12 mouse cellular contexts compared by ENCODE assay signal in genomic region chr4:142639340-142639733, GRCm38 (mm10).
DNase-seq lines count a peak whose midpoint lies in the region; ATAC-seq and TF ChIP-seq lines count a peak whose summit lies in the region.
"Had no signal": no experiment of that assay in that cellular context is flagged by ENCODE, and none has a peak within 500 bp of the region (broad histone marks: within the 10 kb centered on the region; RNA-seq: fewer than 3 reads in every experiment).

No protein-coding gene starts in this region.

- no peaks in the 10 kb centered on the region for H3K9me3 ChIP-seq in embryonic facial prominence, embryonic 10.5 days
- H3K9me3 ChIP-seq in forebrain, postnatal 0 days (ENCODE audit: low read length), result no peaks in the 10 kb centered on the region
- H3K9me3 ChIP-seq in midbrain, embryonic 15.5 days, result no peaks in the 10 kb centered on the region
- H3K9me3 ChIP-seq: embryonic facial prominence, embryonic 15.5 days; kidney, embryonic 15.5 days; liver, embryonic 12.5 days had no signal

- H3K4me2 ChIP-seq in forebrain, postnatal 0 days (ENCODE audit: low read depth), result peak overlapping the region; percentile 2; the same call in 1 of the 2 replicates
- peak overlapping the region; percentile 9; the same call in 1 of the 2 replicates for H3K4me2 ChIP-seq in midbrain, embryonic 15.5 days
- H3K4me2 ChIP-seq: embryonic facial prominence, embryonic 15.5 days; kidney, embryonic 15.5 days; liver, embryonic 12.5 days had no signal

- ATAC-seq in forebrain, postnatal 0 days, result peak; percentile 28
- no peak for ATAC-seq in midbrain, embryonic 15.5 days (replicated peaks)
- ATAC-seq: activated CD4-positive, CD25-positive, alpha-beta regulatory T cell, adult 4 months; liver, embryonic 12.5 days had no signal

- H3K36me3 ChIP-seq in embryonic facial prominence, embryonic 10.5 days (replicated peaks), result no peaks in the 10 kb centered on the region
- H3K36me3 ChIP-seq in forebrain, postnatal 0 days (ENCODE audit: insufficient read depth), result no peaks in the 10 kb centered on the region
- H3K36me3 ChIP-seq in midbrain, embryonic 15.5 days (replicated peaks), result no peaks in the 10 kb centered on the region
- H3K36me3 ChIP-seq: embryonic facial prominence, embryonic 15.5 days; kidney, embryonic 15.5 days; liver, embryonic 12.5 days had no signal

- WGBS in embryonic facial prominence, embryonic 10.5 days, result 75% methylated on average over 9 of the region's 9 CpGs
- WGBS in forebrain, postnatal 0 days, result 31% methylated on average over 9 of the region's 9 CpGs
- 46% methylated on average over 9 of the region's 9 CpGs for WGBS in midbrain, embryonic 15.5 days

- H3K4me3 ChIP-seq in embryonic facial prominence, embryonic 10.5 days, result no peak overlapping the region
- no peak overlapping the region for H3K4me3 ChIP-seq in forebrain, postnatal 0 days (ENCODE audit: low read depth, low read length)
- H3K4me3 ChIP-seq in midbrain, embryonic 15.5 days, result no peak overlapping the region
- H3K4me3 ChIP-seq: embryonic facial prominence, embryonic 15.5 days; kidney, embryonic 15.5 days; liver, embryonic 12.5 days had no signal

- no peak for TF ChIP-seq CTCF in forebrain, postnatal 0 days (IDR thresholded peaks at IDR 0.05; ENCODE audit: low read depth)

- peak; percentile 25 for DNase-seq in brain, adult 2 months (ENCODE audit: low read depth, low spot score)
- DNase-seq in embryonic facial prominence, embryonic 10.5 days (ENCODE audit: low spot score), result peak; percentile 32
- DNase-seq in forebrain, postnatal 0 days, result peak; percentile 18
- DNase-seq in retina, embryonic 14.5 days (ENCODE audit: low spot score), result no peak
- no peak for DNase-seq in lung, postnatal 36 days
- no peak for DNase-seq in cerebellum, adult 8-10 months
- DNase-seq: cerebellum, adult 11 months had no signal

- H3K9ac ChIP-seq in forebrain, postnatal 0 days, result 0 out of 2 replicates have a peak overlapping the region, but pooled peaks have one; percentile 10
- no peak overlapping the region for H3K9ac ChIP-seq in midbrain, embryonic 15.5 days
- H3K9ac ChIP-seq: embryonic facial prominence, embryonic 15.5 days; kidney, embryonic 15.5 days; liver, embryonic 12.5 days had no signal

- peaks cover 18% of the 10 kb centered on the region for H3K4me1 ChIP-seq in embryonic facial prominence, embryonic 10.5 days
- H3K4me1 ChIP-seq in forebrain, postnatal 0 days (ENCODE audit: insufficient read depth), result peaks cover 9% of the 10 kb centered on the region; the same call in 1 of the 2 replicates
- H3K4me1 ChIP-seq in midbrain, embryonic 15.5 days, result peaks cover 18% of the 10 kb centered on the region
- H3K4me1 ChIP-seq: liver, embryonic 12.5 days had no signal

- peak overlapping the region; percentile 76 for H3K27ac ChIP-seq in embryonic facial prominence, embryonic 10.5 days (replicated peaks)
- H3K27ac ChIP-seq in forebrain, postnatal 0 days (ENCODE audit: low read depth, low read length), result peak overlapping the region; percentile 64
- H3K27ac ChIP-seq in midbrain, embryonic 15.5 days, result peak overlapping the region; percentile 42
- H3K27ac ChIP-seq: kidney, embryonic 15.5 days; liver, embryonic 12.5 days had no signal

- peaks cover 7% of the 10 kb centered on the region; the same call in 1 of the 2 replicates for H3K27me3 ChIP-seq in embryonic facial prominence, embryonic 10.5 days (replicated peaks; ENCODE audit: low read depth, poor library complexity, severe bottlenecking)
- no peaks in the 10 kb centered on the region for H3K27me3 ChIP-seq in forebrain, postnatal 0 days (ENCODE audit: insufficient read depth, low read length)
- no peaks in the 10 kb centered on the region for H3K27me3 ChIP-seq in midbrain, embryonic 15.5 days (replicated peaks)
- H3K27me3 ChIP-seq: embryonic facial prominence, embryonic 15.5 days; kidney, embryonic 15.5 days; liver, embryonic 12.5 days had no signal

Comparison
In these comparisons a context has a peak if more than half of its experiments do, and no peak if none do; other contexts are left out.
1. DNase-seq: peak in brain, adult 2 months (single experiment), embryonic facial prominence, embryonic 10.5 days (single experiment) and forebrain, postnatal 0 days (single experiment); none in retina, embryonic 14.5 days (single experiment), lung, postnatal 36 days (single experiment) and cerebellum, adult 8-10 months (single experiment).
2. Peak in every context shown above with its lines, with median percentiles within 50 percentile points of each other: H3K27ac ChIP-seq.